Mouse (Mus musculus): ENCODE data around the gene Cdkl3. TPM values are rescaled to one million over a fixed set of nuclear protein-coding genes. Genes with fewer than 3 reads are reported as not detected.

Cdkl3 gene
- polyA plus RNA-seq, 1 experiment from 2014 or later = 29.4 TPM

DNA sequence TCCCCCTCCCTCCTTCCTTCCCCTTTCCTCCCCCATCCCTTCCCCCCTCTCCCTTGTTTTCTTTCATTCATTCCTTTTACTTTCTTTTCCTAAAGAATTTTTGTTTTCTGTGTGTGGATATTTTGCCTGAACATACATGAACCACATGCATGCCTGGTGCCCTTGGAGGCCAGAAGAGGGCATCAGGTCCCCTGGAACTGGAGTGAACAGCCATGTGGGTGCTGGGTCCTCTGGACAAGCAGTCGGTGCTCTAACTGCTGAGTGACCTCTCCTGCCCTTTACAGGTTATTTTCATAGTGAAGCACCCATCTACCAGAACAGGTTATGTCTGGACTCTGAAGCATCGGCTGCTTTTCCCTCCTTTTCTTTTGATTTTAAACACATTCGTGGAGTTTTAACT is 60.4 kb downstream of the Cdkl3 start:
- Histone ChIP-seq H3K27ac (ENCODE audit: low read depth, low read length) (no peak overlapping the region), H3K4me3 (ENCODE audit: low read length) (no peak overlapping the region), H3K27me3 (replicated peaks; ENCODE audit: control insufficient read depth, insufficient read depth, low read length) (no peaks in the 10 kb centered on the region), H3K4me2 (ENCODE audit: low read length) (no peak overlapping the region), H3K9ac (ENCODE audit: low read depth, low read length) (no peak overlapping the region), H3K36me3 (ENCODE audit: control insufficient read depth, insufficient read depth, low read length) (no peaks in the 10 kb centered on the region), H3K9me3 (ENCODE audit: control insufficient read depth, low read length) (no peaks in the 10 kb centered on the region), H3K4me1 (ENCODE audit: control insufficient read depth, insufficient read depth, low read depth, low read length) (no peaks in the 10 kb centered on the region)
- no peak for ATAC-seq
- 62% methylated on average over 3 of the region's 3 CpGs for WGBS

DNA sequence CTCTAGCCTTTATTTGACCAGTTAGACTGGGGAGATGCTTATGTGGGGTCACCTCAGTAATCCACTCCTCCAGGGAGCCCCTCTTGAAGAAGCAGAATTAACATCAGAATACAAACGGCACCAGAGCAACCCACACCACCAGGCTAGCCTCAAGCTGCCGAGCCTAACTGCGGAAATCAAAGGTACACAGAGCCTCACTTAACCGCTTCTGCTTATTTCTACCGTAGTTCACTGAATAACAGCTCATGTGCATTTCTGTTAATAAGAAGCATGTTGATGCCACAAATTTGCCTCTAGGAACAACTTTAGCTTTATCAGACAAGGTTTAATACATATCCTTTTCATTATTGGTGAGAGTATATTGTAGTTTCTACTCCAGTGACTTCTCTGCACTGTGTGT is 61.8 kb downstream of the Cdkl3 start:
- Histone ChIP-seq H3K36me3 (ENCODE audit: control insufficient read depth, insufficient read depth, low read length) (no peaks in the 10 kb centered on the region), H3K4me3 (ENCODE audit: low read length) (no peak overlapping the region), H3K4me1 (ENCODE audit: control insufficient read depth, insufficient read depth, low read depth, low read length) (no peaks in the 10 kb centered on the region), H3K27me3 (replicated peaks; ENCODE audit: control insufficient read depth, insufficient read depth, low read length) (no peaks in the 10 kb centered on the region), H3K27ac (ENCODE audit: low read depth, low read length) (no peak overlapping the region), H3K4me2 (ENCODE audit: low read length) (no peak overlapping the region), H3K9me3 (ENCODE audit: control insufficient read depth, low read length) (no peaks in the 10 kb centered on the region), H3K9ac (ENCODE audit: low read depth, low read length) (no peak overlapping the region)
- WGBS = 13% methylated on average over 5 of the region's 5 CpGs
- ATAC-seq = no peak

DNA sequence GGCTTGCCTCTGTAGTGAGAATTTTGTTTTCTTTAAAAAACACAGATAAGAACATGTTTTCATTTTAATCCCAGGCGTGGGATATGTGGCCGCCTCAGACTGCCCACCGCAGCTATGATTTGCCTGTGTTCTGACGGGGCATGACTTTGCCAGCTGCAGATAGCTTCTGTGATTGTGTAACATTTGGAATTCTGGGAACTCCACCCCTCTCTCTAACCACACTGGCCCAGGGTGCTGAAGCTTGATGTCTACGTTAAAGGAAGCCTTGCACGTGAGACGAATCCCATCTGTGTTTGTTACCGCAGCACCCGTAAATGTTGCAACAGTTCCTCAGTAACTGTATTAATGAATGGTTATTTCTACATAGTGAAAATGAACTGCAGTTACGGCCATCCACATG is 67.7 kb downstream of the Cdkl3 start:
- no peaks in the 10 kb centered on the region for H3K36me3 ChIP-seq (ENCODE audit: control insufficient read depth, insufficient read depth, low read length)
- no peaks in the 10 kb centered on the region for H3K9me3 ChIP-seq (ENCODE audit: control insufficient read depth, low read length)
- H3K9ac ChIP-seq (ENCODE audit: low read depth, low read length) = no peak overlapping the region
- WGBS = 90% methylated on average over 10 of the region's 10 CpGs
- no peak overlapping the region for H3K4me3 ChIP-seq (ENCODE audit: low read length)
- H3K27me3 ChIP-seq (replicated peaks; ENCODE audit: control insufficient read depth, insufficient read depth, low read length) = no peaks in the 10 kb centered on the region
- H3K4me1 ChIP-seq (ENCODE audit: control insufficient read depth, insufficient read depth, low read depth, low read length) = no peaks in the 10 kb centered on the region
- no peak overlapping the region for H3K4me2 ChIP-seq (ENCODE audit: low read length)
- ATAC-seq = no peak
- H3K27ac ChIP-seq (ENCODE audit: low read depth, low read length) = no peak overlapping the region

DNA sequence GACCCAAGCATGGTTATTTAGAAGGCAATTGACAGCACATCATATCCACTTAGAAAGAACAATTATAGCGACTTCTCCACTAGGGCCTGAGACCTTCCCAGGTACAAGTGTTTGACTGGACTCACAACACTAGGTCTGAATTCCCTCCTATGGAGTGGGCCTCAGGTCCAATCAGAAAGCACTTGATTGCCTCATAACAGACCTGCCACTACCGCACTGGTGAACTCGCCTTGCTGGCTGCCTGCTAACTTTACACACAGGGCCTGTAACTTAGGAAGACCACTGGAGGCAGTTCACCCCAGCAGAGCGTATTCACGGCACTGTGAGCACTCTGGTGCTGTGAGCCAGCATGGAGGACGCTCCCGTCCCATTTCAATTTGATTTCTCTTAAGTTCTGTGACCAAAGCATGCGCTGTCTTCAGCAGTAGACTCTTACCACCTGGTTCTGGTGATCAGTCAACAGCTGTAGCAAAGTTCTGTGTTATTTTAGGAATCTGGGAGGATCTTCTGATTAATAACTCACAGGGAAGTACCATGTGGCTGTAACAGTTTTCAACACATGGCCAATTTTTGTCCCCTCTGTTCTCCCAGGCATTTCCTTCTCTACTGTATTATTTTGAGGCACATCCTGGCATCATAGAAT is 69.6 kb downstream of the Cdkl3 start:
- no peaks in the 10 kb centered on the region for H3K36me3 ChIP-seq (ENCODE audit: control insufficient read depth, insufficient read depth, low read length)
- H3K27ac ChIP-seq (ENCODE audit: low read depth, low read length) = no peak overlapping the region
- no peak for ATAC-seq
- no peaks in the 10 kb centered on the region for H3K27me3 ChIP-seq (replicated peaks; ENCODE audit: control insufficient read depth, insufficient read depth, low read length)
- no peak overlapping the region for H3K4me3 ChIP-seq (ENCODE audit: low read length)
- H3K9me3 ChIP-seq (ENCODE audit: control insufficient read depth, low read length) = no peaks in the 10 kb centered on the region
- H3K4me1 ChIP-seq (ENCODE audit: control insufficient read depth, insufficient read depth, low read depth, low read length) = no peaks in the 10 kb centered on the region
- 85% methylated on average over 8 of the region's 8 CpGs for WGBS
- H3K4me2 ChIP-seq (ENCODE audit: low read length) = no peak overlapping the region
- no peak overlapping the region for H3K9ac ChIP-seq (ENCODE audit: low read depth, low read length)

DNA sequence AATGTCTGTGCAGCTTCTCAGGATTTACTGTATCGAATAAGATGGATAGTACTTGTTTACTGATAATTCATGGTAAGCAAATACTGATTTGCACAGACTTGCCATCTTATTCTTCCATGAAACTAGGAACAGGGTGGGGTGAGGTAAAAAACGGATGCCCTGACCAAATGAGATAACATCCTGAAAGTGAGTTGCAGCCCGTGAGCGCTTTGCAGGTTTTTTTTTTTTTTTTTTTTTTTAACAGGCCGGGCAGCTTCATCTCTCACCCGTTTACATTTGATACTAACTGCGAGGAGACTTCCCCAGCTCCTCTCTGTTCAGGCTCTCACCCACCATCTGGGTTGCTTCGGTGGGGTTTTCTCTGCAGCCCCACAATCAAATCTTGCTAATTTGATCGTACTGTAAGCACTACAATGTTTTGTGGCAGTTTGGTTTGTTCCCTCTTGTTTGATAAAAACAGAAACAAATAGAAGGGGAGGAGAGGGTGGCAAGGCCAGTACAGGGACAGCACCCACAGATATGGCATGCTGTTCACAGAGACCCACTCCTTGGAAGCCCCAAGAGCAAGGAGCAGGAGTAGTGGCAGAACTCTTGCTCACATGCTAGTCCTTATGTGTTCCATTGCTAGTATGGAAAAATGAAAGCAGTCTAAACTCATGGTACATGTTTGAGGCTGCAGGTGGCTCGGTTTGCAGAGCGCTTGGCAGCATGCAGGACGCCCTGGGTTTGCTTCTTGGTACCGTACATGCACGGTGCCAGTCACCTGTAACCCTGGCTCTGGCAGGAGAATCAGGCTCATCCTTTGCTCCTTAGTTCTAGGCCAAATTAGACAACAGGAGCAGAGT is 70.8 kb downstream of the Cdkl3 start:
- Histone ChIP-seq H3K9ac (ENCODE audit: low read depth, low read length) (no peak overlapping the region), H3K4me3 (ENCODE audit: low read length) (no peak overlapping the region), H3K4me1 (ENCODE audit: control insufficient read depth, insufficient read depth, low read depth, low read length) (no peaks in the 10 kb centered on the region), H3K36me3 (ENCODE audit: control insufficient read depth, insufficient read depth, low read length) (no peaks in the 10 kb centered on the region), H3K9me3 (ENCODE audit: control insufficient read depth, low read length) (no peaks in the 10 kb centered on the region), H3K27ac (ENCODE audit: low read depth, low read length) (no peak overlapping the region), H3K4me2 (ENCODE audit: low read length) (no peak overlapping the region), H3K27me3 (replicated peaks; ENCODE audit: control insufficient read depth, insufficient read depth, low read length) (no peaks in the 10 kb centered on the region)
- no peak for ATAC-seq
- 72% methylated on average over 14 of the region's 14 CpGs for WGBS

DNA sequence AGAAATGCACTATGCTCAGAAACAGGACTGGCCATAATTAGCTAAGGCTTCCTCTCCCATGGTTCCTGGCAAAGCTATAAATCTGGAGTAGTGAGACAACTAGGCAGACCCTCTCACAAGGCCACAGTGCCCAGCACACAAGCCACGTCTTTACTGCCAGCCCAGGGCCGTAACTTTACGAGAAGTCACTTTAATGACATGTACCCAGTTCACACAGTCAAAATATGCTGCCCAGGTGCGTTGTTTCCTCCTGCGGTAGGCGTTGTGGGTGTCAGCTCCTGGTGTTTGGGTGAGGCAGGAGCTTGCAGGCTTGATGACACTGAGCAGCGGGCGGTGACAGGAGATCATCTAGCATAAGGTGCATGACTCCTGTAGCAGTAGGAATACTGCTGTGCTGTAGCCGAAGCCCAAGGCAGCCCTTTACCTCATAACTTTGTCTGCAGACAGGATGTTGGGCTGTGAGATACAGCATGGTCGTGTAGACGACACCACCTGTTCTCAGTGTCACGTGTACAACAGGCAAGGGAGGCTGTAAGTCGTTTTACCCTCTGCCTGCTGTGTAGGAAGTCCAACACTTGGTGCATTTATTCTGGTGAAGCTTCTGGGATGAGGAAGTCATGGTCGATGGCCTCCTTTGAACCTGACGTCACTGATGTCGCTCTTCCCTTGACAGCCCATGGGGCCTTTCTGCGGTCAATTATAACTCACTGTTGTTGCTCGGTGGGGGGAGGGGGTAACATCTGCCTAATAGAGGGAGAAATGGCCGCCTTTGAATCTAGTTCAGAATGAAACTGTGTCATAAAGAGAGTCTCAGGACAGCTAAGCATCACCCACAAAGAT is 72.0 kb downstream of the Cdkl3 start:
- H3K36me3 ChIP-seq (ENCODE audit: control insufficient read depth, insufficient read depth, low read length) = no peaks in the 10 kb centered on the region
- H3K27ac ChIP-seq (ENCODE audit: low read depth, low read length) = no peak overlapping the region
- H3K9me3 ChIP-seq (ENCODE audit: control insufficient read depth, low read length) = no peaks in the 10 kb centered on the region
- no peaks in the 10 kb centered on the region for H3K27me3 ChIP-seq (replicated peaks; ENCODE audit: control insufficient read depth, insufficient read depth, low read length)
- ATAC-seq = no peak
- H3K9ac ChIP-seq (ENCODE audit: low read depth, low read length) = no peak overlapping the region
- 73% methylated on average over 19 of the region's 19 CpGs for WGBS
- no peak overlapping the region for H3K4me3 ChIP-seq (ENCODE audit: low read length)
- no peak overlapping the region for H3K4me2 ChIP-seq (ENCODE audit: low read length)
- H3K4me1 ChIP-seq (ENCODE audit: control insufficient read depth, insufficient read depth, low read depth, low read length) = no peaks in the 10 kb centered on the region

DNA sequence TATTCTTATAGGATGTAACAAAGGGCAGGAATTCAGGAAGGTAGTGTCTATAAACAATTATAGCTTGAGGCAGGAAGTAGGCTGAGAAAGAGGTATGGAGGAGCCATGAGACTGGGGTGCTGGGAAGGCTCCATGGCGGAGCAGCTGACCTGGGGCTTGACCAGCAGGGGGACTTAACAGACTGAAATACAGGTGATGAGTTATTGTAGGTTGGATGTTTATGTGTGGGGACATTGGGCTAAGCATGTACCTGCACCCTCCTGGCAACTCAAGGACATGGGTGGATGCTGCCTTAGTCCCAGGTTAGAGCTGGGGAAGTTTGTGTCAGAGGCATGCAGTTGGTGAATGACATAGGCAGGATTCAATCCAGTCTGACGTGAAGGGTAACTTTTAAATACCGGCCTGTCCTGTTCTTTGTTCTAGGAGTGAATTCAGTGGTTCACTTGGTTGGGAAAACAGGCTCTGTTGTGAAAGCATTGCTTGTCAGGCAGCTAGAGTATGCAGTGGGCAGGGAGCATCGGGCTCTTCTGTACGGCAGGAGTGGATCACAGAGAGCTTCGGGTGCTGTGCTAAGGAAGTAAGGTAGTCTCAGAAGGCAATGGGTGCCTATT is 72.8 kb downstream of the Cdkl3 start:
- WGBS = 86% methylated on average over 6 of the region's 6 CpGs
- no peaks in the 10 kb centered on the region for H3K36me3 ChIP-seq (ENCODE audit: control insufficient read depth, insufficient read depth, low read length)
- no peak for ATAC-seq

DNA sequence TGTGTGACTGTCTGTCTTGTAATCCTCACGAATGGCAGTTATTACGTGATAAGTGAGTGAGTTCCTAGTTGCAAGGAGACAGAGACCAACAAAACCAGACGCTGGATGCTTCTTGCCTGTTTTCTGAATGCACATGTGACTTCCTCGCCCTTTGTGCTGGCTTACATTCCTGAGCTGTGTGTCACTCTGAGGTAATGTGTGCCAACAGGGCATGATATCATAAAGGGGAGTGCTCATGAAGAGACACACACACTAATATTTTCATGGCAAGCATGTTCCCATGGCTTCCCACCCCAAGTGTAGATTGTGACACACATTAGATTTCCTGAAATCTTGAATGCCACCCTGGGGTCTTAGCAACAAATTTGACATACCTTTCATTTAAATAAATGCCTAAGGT is 73.9 kb downstream of the Cdkl3 start:
- H3K4me1 ChIP-seq (ENCODE audit: control insufficient read depth, insufficient read depth, low read depth, low read length) = no peaks in the 10 kb centered on the region
- no peak for ATAC-seq
- no peak overlapping the region for H3K4me2 ChIP-seq (ENCODE audit: low read length)
- no peak overlapping the region for H3K4me3 ChIP-seq (ENCODE audit: low read length)
- H3K36me3 ChIP-seq (ENCODE audit: control insufficient read depth, insufficient read depth, low read length) = no peaks in the 10 kb centered on the region
- no peak overlapping the region for H3K27ac ChIP-seq (ENCODE audit: low read depth, low read length)
- H3K27me3 ChIP-seq (replicated peaks; ENCODE audit: control insufficient read depth, insufficient read depth, low read length) = no peaks in the 10 kb centered on the region
- 73% methylated on average over 4 of the region's 4 CpGs for WGBS
- no peak overlapping the region for H3K9ac ChIP-seq (ENCODE audit: low read depth, low read length)
- H3K9me3 ChIP-seq (ENCODE audit: control insufficient read depth, low read length) = no peaks in the 10 kb centered on the region

More for the DNA sequence above, 72.8 kb downstream of the Cdkl3 start:
- Histone ChIP-seq H3K9ac (ENCODE audit: low read depth, low read length) (no peak overlapping the region), H3K4me3 (ENCODE audit: low read length) (no peak overlapping the region), H3K4me2 (ENCODE audit: low read length) (no peak overlapping the region), H3K27ac (ENCODE audit: low read depth, low read length) (no peak overlapping the region), H3K27me3 (replicated peaks; ENCODE audit: control insufficient read depth, insufficient read depth, low read length) (no peaks in the 10 kb centered on the region), H3K4me1 (ENCODE audit: control insufficient read depth, insufficient read depth, low read depth, low read length) (no peaks in the 10 kb centered on the region), H3K9me3 (ENCODE audit: control insufficient read depth, low read length) (no peaks in the 10 kb centered on the region)

DNA sequence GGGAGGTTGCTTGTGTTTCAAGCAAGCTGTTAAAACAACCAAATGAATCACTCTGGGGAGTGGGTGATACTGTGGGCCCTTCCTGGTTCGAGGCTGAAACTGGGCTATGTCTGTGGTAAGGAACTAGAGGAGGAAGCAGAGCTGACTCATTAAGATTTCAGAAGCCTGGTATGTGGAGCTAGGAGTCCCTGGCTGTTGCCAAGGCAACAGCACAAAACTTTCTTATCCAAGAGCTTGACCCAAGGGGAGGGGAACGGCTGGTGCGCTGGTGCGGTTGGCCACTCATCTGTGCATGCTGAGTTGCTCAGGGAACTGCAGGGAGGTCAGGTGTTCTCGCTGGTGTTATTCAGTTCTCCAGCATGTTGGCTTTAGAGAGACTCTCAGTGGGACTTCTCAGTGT is 76.0 kb downstream of the Cdkl3 start:
- peak; percentile 50; the same call in 1 of the 2 replicates for ATAC-seq
- H3K4me2 ChIP-seq (ENCODE audit: low read length) = no peak overlapping the region
- 5% methylated on average over 5 of the region's 5 CpGs for WGBS
- H3K9ac ChIP-seq (ENCODE audit: low read depth, low read length) = no peak overlapping the region
- no peaks in the 10 kb centered on the region for H3K27me3 ChIP-seq (replicated peaks; ENCODE audit: control insufficient read depth, insufficient read depth, low read length)
- H3K9me3 ChIP-seq (ENCODE audit: control insufficient read depth, low read length) = no peaks in the 10 kb centered on the region
- no peak overlapping the region for H3K4me3 ChIP-seq (ENCODE audit: low read length)
- H3K4me1 ChIP-seq (ENCODE audit: control insufficient read depth, insufficient read depth, low read depth, low read length) = no peaks in the 10 kb centered on the region
- H3K36me3 ChIP-seq (ENCODE audit: control insufficient read depth, insufficient read depth, low read length) = no peaks in the 10 kb centered on the region
- no peak overlapping the region for H3K27ac ChIP-seq (ENCODE audit: low read depth, low read length)
